ENCODE assay signal across 29 mouse cellular contexts in genomic region chr9:107388263-107388662, GRCm38 (mm10).
"Had no signal": no experiment of that assay in that cellular context is flagged by ENCODE, and none has a peak within 500 bp of the region (broad histone marks: within the 10 kb centered on the region; RNA-seq: fewer than 3 reads in every experiment).

No protein-coding gene starts in this region.

- DNase-seq: heart, postnatal 10 days; heart, postnatal 14 days; heart, postnatal 36 days; heart, postnatal 4 days; kidney, adult 11 months; kidney, adult 18-20 months; kidney, adult 2 months; kidney, adult 8-10 months; kidney, adult 9 months; kidney, postnatal 10 days; kidney, postnatal 14 days; kidney, postnatal 25 days; kidney, postnatal 36 days; kidney, postnatal 4 days had no signal

- H3K9me3 ChIP-seq: heart, embryonic 12.5 days; heart, embryonic 13.5 days; heart, embryonic 15.5 days; hindbrain, embryonic 10.5 days; hindbrain, embryonic 12.5 days; hindbrain, embryonic 13.5 days; hindbrain, embryonic 15.5 days; intestine, embryonic 15.5 days; kidney, embryonic 15.5 days had no signal

- H3K4me2 ChIP-seq: heart, embryonic 11.5 days; heart, embryonic 12.5 days; heart, embryonic 13.5 days; heart, embryonic 15.5 days; hindbrain, embryonic 12.5 days; hindbrain, embryonic 13.5 days; hindbrain, embryonic 14.5 days; hindbrain, embryonic 15.5 days; intestine, embryonic 15.5 days; kidney, embryonic 15.5 days had no signal

- H3K27ac ChIP-seq: heart, embryonic 13.5 days; heart, embryonic 15.5 days; hindbrain, embryonic 12.5 days; hindbrain, embryonic 14.5 days; hindbrain, embryonic 15.5 days; hindbrain, postnatal 0 days; intestine, embryonic 15.5 days; kidney, embryonic 15.5 days; kidney, postnatal 0 days; layer of hippocampus, adult 2 months; left cerebral cortex, adult 2 months had no signal

- H3K9ac ChIP-seq: heart, embryonic 12.5 days; heart, embryonic 13.5 days; heart, embryonic 15.5 days; hindbrain, embryonic 12.5 days; hindbrain, embryonic 13.5 days; hindbrain, embryonic 14.5 days; hindbrain, embryonic 15.5 days; intestine, embryonic 15.5 days; kidney, embryonic 15.5 days had no signal

- H3K27me3 ChIP-seq: hindbrain, embryonic 15.5 days had no signal

- H3K36me3 ChIP-seq: heart, embryonic 12.5 days; heart, embryonic 13.5 days; heart, embryonic 15.5 days; hindbrain, embryonic 10.5 days; hindbrain, embryonic 12.5 days; hindbrain, embryonic 13.5 days; hindbrain, embryonic 15.5 days; intestine, embryonic 15.5 days; kidney, embryonic 15.5 days had no signal

- H3K4me3 ChIP-seq: heart, embryonic 12.5 days; heart, embryonic 13.5 days; heart, embryonic 15.5 days; hindbrain, embryonic 10.5 days; hindbrain, embryonic 12.5 days; hindbrain, embryonic 13.5 days; hindbrain, embryonic 15.5 days; intestine, embryonic 15.5 days; kidney, embryonic 15.5 days; layer of hippocampus, adult 2 months; left cerebral cortex, adult 2 months had no signal

- H3K4me1 ChIP-seq: heart, embryonic 15.5 days had no signal
